Mouse (Mus musculus): Measurements from ENCODE around the gene Ssbp4.

GRCm38 (mm10) chr8:70631436-70631835 lies 22.8 kb upstream of the Ssbp4 start:
- TF ChIP-seq CTCF (IDR thresholded peaks at IDR 0.05; ENCODE audit: borderline replicate concordance, control insufficient read depth, extremely low read depth, insufficient read depth, low read length, poor library complexity): no peak
- no peak for TF ChIP-seq POLR2A (IDR thresholded peaks at IDR 0.05; ENCODE audit: control insufficient read depth, extremely low read depth, insufficient read depth, low read length, poor library complexity)
